Mouse (Mus musculus) v-Abl transformed pro-B cells (cell line): Measurements from ENCODE around the gene Tie1.
"Not testable (repeated sequence)": the region's sequence is repeated elsewhere in the genome, so short reads cannot be mapped to it uniquely, and the experiment has no call there.

Source experiments
- in situ Hi-C, 2 experiments: fragments of 400-800 bp; cut with MboI; formaldehyde crosslinking; loops; one replicate each; pipeline ENCODE4 v1.15.1; 2025; ENCODE audit not compliant: unreplicated experiment in 2 of 2

Gene Tie1

DNA sequence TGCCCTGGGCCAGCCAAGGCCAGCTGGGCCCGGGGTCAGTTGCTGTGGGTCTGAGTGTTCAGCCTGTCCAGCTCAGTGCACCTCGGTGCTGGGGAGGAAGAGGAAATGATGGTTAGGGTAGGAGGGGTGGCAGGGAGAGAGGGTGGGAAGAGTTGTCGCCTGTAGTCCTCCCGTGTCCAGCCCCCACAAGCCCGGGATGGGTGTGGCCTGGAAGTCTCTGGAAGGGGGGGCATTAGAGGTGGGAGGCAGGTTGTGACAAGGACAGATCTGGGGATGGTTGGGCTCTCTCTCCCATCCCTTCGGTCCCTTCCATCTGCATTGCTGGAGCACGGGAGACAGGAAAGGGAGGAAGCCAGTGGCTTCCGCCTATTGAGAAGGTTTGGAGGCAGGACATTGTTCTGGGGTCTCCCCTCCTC, at the start of gene Tie1:
Gene Tie1 (minus strand): TSS at position 345 of the 416 bp plus-strand sequence.
- in situ Hi-C loops: no loop called here

DNA sequence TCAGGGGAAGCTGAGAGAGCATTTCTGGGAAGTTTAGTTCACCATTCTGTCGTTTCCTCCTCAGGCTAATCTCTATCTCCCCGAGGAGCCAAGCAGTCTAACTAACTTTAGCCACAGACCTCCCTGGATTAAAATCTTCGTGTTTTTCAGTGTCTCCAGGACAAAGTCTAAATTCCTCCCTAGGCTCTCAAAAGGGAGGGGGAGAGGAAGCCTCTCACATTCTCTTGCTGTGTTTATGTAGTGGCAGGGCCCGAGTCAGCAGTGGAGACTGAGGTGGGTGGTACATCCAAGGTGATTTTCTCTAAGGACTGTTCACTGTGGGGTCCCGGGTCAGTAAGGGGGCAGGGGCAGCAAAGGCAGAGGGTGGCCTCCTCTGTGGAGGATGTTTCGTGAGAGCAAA, 47.9 kb upstream of the Tie1 start:
- in situ Hi-C loops: no loop called here

- in situ Hi-C loops: no loop called here
Observed at GRCm38 (mm10) chr4:118535610-118536009, 45.7 kb upstream of the Tie1 start.

GRCm38 (mm10) chr4:118533605-118534004, 43.7 kb upstream of the Tie1 start:
- in situ Hi-C loops: no loop called here

- in situ Hi-C loops: no loop called here
Observed at GRCm38 (mm10) chr4:118533156-118533555, 43.3 kb upstream of the Tie1 start.

DNA sequence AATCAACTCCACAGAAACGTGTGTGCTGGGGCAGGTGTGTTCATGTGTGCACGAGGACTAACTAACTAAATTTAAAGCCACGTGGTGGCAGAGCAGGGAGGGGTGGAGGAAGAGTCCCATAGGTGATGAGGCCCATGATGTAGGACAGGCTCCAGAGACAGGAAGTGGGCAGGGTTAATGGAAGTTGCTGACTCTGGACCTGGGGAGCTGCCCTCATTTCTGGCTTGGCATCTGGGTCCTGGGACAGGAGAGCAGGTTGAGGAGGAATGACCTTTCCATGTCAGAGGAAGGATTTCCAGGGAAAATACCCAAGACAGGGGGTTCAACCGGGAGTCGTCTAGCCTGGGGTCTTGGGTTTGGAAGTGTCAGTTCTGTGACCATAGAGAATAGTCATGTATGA, 42.8 kb upstream of the Tie1 start:
- in situ Hi-C loops: no loop called here

- in situ Hi-C loops: no loop called here
Observed at GRCm38 (mm10) chr4:118527720-118528119, 37.9 kb upstream of the Tie1 start.

DNA sequence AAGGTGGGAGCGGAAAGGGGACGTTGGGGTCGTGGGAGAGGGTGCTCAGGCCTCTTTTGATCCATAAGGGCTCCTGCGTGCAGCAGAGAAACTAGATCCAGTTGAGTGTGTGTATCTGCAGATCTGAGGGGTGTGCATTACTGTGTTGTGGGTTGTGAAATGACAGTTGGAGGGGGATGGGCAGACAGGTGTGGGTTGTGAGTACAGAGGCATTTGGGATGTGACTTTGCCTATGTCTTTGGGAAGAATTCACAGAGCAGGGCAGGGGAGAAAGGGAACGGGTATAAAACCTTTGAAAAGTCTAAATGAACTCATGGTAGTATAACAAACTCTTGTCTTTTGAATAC, 37.4 kb upstream of the Tie1 start:
- in situ Hi-C loops: no loop called here

- in situ Hi-C loops: no loop called here
Observed at GRCm38 (mm10) chr4:118526408-118527334, 36.8 kb upstream of the Tie1 start, which contains the start of gene 2610528J11Rik. Gene 2610528J11Rik, plus strand, starts transcription at chr4:118526999.

- in situ Hi-C loops: no loop called here
Observed at GRCm38 (mm10) chr4:118525779-118526178, 35.9 kb upstream of the Tie1 start.

GRCm38 (mm10) chr4:118523976-118524375, 34.1 kb upstream of the Tie1 start:
- in situ Hi-C loops: no loop called here

- in situ Hi-C loops: no loop called here
Observed at GRCm38 (mm10) chr4:118522248-118522647, 32.4 kb upstream of the Tie1 start.

GRCm38 (mm10) chr4:118518208-118518607, 28.3 kb upstream of the Tie1 start:
- in situ Hi-C loops: no loop called here

DNA sequence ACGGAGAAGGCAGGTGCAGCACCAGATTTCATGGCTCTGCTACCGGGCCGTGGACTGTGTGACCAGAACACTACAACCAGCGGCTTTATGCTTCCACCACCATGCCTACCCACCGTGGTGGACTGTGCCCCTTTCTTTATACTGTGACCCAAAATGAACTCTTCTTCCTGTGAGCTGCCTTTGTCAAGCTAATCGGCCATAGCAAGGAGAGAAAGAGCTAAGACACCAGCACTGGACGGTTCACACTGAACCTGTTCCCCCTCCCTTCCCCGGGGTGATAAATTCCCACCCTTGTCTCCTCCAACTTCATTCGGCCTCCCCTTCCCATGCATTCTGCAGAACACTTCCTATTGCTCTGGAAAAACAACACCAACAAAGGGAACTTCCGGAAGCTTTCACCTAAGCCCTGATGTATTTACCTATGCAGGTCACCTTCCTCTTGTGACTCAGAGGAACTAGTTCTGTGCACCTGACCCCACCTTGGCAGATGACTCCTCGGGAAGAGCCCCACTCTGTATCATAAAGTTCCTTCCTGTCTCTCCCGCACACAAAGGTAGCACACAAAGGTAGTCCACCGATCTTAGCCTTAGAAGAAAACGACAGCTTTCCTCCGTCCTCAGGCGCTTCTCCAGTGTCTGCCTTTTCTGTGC, 27.8 kb upstream of the Tie1 start:
- in situ Hi-C loops: no loop called here

DNA sequence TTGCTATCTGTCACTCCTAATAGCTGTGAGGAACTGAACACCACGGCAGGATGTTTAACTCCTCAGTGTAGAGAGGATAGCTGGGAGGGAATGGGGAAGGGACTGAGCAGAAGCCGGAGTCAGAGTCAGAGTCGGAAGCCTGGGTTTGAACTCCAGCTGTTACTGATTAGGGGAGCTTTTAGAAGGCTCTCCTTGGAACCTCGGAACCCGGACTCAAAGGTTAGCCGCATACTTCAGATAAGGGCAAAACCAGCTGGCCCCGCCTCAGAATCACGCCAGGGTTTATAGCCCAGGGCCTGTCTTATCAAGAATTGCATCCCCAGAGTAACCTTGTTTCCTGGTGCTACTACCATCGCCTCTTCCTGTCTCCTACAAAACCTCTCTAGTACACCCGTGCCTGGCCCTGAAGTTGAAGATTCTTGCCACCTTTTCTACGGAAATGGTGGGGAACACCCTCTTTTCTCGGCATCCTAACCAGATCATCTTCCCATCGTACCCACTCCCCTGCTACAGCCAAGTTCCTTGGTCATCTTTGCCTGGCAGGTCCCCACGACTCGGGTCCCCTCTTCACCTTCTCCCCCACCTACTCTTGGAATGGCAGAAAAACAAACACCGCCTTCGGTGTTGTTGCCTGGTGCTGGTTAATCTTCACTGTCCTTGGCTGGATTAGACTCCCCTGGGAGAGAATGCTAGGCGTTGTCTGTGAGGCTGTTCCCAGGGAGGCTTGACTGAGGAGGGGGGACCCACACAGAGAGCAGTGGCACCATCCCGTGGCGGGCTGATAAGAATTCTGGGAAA, 27.0 kb upstream of the Tie1 start:
- in situ Hi-C loops: no loop called here

DNA sequence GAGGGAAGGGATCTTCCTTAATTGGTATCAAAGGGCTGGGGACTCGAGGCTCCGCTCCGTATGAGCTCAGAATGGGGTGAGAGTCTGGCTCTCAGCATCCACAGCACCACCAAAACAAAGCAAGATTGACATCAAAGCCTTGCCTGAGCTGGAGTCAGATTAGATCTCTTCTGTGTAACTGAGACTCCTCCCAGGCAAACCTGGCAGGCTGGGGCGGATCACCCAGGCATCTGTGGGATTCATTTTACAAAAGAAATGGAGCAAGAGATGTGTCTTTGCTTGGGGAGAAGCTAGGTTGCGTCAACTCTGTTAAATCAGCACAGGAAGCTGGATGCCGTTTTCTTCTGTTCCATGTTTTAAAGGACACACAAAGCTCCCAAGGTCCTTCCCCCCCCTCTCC, 19.2 kb upstream of the Tie1 start:
- in situ Hi-C loops: no loop called here

DNA sequence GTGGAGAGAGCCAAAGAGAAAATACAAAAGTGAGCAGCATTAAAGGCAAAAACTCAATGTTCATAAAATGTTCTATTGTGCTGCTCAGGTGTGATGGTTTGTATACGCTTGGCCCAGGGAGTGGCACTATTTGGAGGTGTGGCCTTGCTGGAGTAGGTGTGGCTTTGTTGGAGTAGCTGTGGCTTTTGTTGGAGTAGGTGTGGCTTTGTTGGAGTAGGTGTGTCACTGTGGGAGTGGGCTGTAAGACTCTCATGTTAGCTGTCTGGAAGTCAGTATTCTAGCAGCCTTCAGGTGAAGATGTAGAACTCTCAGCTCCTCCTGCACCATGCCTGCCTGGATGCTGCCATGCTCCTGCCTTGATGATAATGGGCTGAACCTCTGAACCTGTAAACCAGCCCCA, 17.3 kb upstream of the Tie1 start:
- in situ Hi-C loops: not testable (repeated sequence)

DNA sequence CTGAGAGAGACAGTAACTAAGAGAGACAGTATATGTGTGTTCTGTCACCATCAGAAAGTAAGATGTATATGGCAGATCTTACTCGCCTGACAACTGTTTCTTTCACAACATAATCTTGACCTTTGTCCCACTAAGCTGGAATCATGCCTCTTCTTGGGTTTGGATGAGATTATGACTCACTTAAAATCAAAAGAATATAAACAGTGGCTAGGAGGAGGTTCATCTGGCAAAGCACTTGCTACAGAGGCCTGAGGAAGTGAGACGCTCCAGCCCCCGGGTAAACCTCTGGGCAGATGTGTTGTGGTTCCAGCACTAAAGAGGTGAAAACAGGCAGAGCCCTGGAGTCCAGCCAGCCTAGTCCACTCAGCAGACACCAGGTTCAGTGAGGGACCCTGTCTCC, 15.7 kb upstream of the Tie1 start:
- in situ Hi-C loops: no loop called here

DNA sequence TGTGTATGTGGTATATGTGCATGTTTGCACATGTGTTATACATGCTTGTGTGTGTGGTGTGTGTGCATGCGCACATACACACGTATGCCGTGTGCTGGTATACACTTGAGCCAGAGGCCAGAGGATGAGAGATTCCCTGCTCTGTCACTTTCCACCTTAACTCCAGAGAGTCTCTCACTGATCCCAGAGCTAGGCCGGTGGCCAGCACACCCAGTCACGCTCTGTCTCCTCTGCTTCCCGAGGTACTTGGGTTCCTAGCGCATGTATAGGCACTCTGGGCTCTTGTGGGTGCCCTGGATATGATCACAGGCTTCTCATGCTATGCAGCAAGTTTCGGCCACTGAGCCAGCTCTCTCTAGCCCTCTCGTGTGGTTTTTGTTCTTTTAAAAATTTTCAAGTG, 10.9 kb upstream of the Tie1 start:
- in situ Hi-C loops: no loop called here

DNA sequence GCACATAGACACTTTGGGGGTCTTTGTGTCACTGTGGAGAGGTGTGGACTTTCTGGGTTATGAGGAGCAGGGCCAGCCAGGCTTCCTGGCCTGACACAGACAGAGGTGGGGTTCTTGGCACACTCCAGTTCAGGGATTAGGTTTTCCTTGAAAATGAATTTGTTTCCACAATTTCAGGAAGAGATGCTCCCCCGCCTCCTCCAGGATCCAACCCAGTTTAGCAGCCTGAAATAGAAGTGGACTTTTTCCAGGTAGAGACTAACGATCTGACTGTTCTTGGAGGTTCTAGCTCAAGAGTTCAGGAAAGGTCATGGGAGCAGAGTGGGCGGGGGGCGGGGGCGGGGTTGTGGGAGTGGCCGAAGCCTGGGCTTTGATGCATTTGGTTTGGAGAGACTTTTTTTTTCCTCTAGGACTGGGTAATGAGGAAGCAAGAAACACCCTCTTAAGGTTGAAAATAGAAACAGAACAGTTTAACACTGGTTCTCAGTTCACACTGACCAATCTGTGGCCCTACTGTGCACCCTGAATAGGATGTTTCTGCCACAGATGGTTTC, 10.4 kb upstream of the Tie1 start:
- in situ Hi-C loops: no loop called here

DNA sequence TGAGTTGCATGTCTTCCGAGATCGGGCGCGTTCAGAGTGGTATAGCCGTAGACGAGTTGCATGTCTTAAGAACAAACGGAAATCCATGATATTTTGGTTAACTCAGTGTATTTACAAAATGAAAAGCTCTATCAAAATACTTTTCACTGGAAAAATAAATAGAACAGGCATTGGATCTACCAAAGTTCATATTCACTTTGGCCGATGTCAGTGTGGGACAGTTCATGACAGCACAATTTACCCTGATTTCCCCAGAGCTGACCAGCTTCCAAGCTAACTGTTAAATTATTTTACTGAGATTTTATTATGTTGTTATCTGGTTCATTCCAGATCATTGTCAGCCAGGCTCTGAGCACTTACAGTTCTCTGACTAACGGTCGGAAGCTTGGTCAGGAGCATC, 600 bp upstream of the Tie1 start:
- in situ Hi-C loops: no loop called here
